Mouse (Mus musculus) cerebellum, adult 9-11 months (tissue): ENCODE measurements around the gene Tbc1d8.

Experiments
- DNase-seq: peaks from one replicate; pipeline ENCODE4 v3.0.0; 2022

Tbc1d8 gene

DNA sequence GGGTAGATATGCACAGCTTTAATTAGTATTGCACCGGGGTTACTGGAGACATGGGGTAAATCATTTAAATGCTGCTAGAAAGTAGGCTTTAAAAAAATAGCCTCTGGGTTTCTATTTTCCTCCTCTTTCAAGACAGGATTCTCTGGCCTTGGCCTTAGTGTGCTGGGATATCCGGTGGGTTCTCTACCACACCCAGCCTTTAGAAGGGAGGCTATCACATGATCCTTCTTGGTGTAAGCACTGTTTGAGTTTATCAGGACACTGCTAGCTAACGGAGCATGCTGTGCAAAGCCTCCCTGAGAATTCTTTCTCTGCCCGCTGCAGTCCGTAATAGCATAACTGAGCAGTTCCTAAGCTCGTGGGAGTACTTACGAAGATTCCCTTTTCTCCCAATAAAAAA lies 129.1 kb downstream of the Tbc1d8 start:
- DNase-seq, result no peak

- peak; percentile 61 for DNase-seq
These were observed 129.6 kb downstream of the Tbc1d8 start for GRCm38 (mm10) chr1:39349001-39349400.

DNA sequence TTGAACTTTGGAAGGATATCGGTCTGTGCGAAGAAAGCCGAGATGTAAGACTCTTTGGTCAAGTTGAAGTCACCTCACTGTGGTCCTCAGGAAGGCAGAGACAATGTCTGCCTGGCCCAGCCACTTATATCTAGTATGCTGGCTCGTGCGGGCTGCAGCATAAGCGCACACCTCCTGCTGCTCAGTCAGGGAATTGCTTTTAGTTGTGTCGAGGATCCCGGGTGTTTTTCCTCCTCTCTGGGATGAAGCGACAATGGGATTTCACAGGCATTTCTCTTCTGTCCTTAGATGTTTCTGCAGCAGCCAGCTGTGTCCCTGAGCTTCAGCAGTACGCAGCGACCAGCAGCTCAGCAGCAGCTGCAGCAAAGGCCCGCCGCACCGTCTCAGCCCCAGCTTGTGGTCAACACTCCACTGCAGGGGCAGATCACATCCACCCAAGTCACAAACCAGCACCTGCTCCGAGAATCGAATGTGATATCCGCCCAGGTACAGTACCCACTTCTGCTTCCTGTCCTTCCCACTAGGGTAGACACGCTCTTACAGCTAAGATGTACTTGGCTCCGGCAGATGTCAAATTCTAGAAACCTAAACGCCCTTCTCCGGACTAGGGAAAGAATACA lies 133.5 kb downstream of the Tbc1d8 start:
- DNase-seq, result no peak

GRCm38 (mm10) chr1:39343242-39343641 lies 135.3 kb downstream of the Tbc1d8 start:
- DNase-seq, result no peak

DNA sequence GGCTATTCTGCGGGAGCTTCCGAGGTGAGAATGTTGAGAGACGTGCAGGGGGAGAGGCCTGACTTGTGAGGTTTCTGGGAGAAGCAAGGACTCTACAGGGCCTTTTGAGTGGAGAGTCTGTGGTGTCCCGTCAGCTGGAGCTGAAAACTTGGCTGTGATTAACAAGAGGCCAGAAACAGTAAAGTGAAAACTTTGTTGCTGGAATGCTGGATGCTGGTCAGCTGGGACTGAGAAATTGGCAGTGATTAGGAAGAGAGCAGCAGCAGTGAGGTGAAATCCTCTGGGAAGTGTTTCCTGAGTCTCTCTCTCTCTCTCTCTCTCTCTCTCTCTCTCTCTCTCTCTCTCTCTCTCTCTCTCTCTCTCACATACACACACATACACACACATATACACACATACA lies 136.7 kb downstream of the Tbc1d8 start:
- DNase-seq, result no peak

GRCm38 (mm10) chr1:39340647-39341046 lies 137.9 kb downstream of the Tbc1d8 start:
- peak; percentile 64 for DNase-seq

GRCm38 (mm10) chr1:39340156-39340555 lies 138.4 kb downstream of the Tbc1d8 start:
- DNase-seq, result no peak

GRCm38 (mm10) chr1:39339455-39339854 lies 139.1 kb downstream of the Tbc1d8 start:
- DNase-seq, result no peak

DNA sequence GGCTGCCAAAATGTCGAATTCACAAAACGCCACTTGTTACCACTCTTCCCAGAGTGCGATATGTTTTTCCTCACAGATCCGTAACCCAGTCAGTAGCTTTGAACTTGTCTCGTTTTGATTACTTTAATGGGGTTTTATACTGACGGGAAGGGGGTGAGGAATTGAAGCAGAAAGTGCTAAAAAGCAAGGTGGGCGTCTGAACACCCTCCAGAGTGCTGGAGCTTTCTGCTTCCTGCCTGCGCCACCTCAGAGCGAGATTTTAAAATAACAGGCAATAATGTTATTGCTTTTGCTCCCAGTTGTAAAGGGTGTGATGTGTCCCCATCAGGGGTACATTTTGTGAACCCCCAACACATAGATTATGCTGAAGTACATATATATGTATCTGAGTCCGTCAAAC lies 139.7 kb downstream of the Tbc1d8 start:
- DNase-seq, result no peak

- no peak for DNase-seq
These were observed 141.8 kb downstream of the Tbc1d8 start for GRCm38 (mm10) chr1:39336788-39337187.

DNA sequence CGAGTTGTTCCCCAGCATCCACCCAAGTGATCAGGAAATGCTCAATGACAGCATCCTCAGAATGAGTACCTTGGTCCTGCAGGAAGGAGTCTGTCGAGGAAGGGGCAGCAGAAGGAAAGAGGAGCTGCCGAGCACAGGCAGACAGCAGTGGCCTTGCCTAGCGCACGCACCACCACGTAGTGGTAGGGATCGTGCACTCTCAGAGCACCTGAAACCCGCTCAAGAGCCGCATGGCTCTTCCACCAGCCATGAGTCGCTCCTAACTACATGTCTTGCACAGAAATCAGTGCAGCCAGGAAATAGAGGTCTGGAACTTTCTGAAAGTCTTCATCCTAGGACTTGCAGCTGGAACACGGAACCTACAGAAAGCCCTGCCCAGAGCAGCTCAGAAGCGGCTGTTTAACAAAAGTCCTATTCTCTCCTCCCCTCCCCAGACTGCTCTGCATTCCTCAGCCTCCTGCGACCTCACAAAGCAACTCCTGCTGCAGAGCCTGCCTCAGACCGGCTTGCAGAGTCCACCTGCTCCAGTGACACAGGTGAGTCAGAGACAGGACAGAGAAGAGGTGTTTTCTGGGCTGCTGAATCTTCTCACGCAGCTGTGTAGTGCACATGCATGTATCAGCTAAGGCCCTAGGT lies 142.9 kb downstream of the Tbc1d8 start:
- no peak for DNase-seq

GRCm38 (mm10) chr1:39332456-39332855 lies 146.1 kb downstream of the Tbc1d8 start:
- no peak for DNase-seq

- DNase-seq, result no peak
These were observed 147.5 kb downstream of the Tbc1d8 start for GRCm38 (mm10) chr1:39330857-39331594.

- no peak for DNase-seq
These were observed 151.0 kb downstream of the Tbc1d8 start for GRCm38 (mm10) chr1:39327546-39327945.

DNA sequence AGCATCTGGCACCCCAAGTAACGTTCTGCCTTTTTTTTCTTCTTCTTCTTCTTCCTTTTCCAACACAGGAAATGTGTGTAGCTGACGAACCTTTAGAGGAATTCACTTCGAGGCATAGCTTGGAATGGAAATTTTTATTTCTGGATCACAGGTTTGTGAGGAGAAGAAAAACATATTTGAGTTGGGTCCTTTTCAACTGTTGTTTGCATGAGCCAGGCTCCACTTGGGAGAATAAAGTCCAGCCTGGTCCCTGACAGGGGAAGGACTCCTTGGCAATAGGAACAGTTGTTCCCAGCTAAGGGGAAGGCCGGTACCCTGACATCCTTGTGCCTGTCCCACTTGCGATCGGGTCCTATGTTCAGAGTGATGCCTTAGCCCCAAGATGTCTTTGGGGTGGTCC lies 153.3 kb downstream of the Tbc1d8 start:
- DNase-seq, result no peak

GRCm38 (mm10) chr1:39321954-39322353 lies 156.6 kb downstream of the Tbc1d8 start:
- DNase-seq, result no peak
